Mouse (Mus musculus) lung, adult 2 months (tissue): ENCODE measurements around the gene Pigp.

Experiments
- CTCF ChIP-seq: fragments of 200-500 bp; IDR thresholded peaks from 2 replicates; pipeline ENCODE4 v1.5.1; 2011; ENCODE audit warnings: mild to moderate bottlenecking, low read length, control low read depth; ENCODE audit not compliant: insufficient read depth
- POLR2A ChIP-seq: fragments of 200-500 bp; IDR thresholded peaks from 2 replicates; pipeline ENCODE4 v1.6.1; 2011; ENCODE audit warnings: low read depth, mild to moderate bottlenecking, control low read depth, low read length, borderline replicate concordance; ENCODE audit errors: extremely low read depth

DNA sequence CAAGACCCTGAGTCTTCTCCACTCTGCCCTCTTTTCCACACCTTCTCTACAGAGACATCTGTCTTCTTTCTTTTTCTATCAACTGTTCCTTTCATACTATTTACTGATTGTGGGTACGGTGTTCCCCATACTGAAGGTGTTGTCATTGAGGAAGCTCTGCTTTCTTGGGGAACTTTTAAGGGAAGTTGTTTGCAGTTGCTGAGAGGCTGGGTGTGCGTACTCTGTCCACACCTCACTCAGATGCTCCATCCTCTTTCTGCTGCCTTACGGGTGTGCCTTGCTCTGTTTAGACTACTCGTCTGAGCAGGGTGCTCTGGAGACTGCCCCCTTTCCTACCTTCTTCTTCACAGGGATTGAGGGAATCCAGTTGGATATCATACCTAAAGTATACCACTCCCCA, 20.7 kb upstream of the Pigp start:
- TF ChIP-seq POLR2A = no peak
- TF ChIP-seq CTCF = no peak
